Mouse (Mus musculus): ENCODE measurements around the gene Cpxm2.

- no peak for TF ChIP-seq USF1 (IDR thresholded peaks at IDR 0.05; ENCODE audit: low read depth)
- TF ChIP-seq MAX (IDR thresholded peaks at IDR 0.05), result no peak
- no peak for TF ChIP-seq CTCF (IDR thresholded peaks at IDR 0.05; ENCODE audit: control insufficient read depth, insufficient read depth, insufficient read length)
- TF ChIP-seq MYOG (IDR thresholded peaks at IDR 0.05; ENCODE audit: control insufficient read depth, extremely low read depth, insufficient read length), result no peak
- TF ChIP-seq CEBPB (IDR thresholded peaks at IDR 0.05; ENCODE audit: low read depth), result no peak
- no peak for TF ChIP-seq FOSL1 (IDR thresholded peaks at IDR 0.05; ENCODE audit: insufficient read depth, low read length, poor library complexity, severe bottlenecking)
- TF ChIP-seq MYOD1 (IDR thresholded peaks at IDR 0.05; ENCODE audit: control insufficient read depth, insufficient read length, low read depth), result no peak
Measured at GRCm38 (mm10) chr7:132187456-132187855, 32.9 kb upstream of the Cpxm2 start.

Measured in C2C12 (cell line).